Mouse (Mus musculus): ENCODE measurements around the gene Timm9.
A peak's percentile ranks its signal among the peaks of the same experiment; 100 is the strongest.
"Not testable (repeated sequence)": the region's sequence is repeated elsewhere in the genome, so short reads cannot be mapped to it uniquely, and the experiment has no call there.

The Timm9 gene

DNA sequence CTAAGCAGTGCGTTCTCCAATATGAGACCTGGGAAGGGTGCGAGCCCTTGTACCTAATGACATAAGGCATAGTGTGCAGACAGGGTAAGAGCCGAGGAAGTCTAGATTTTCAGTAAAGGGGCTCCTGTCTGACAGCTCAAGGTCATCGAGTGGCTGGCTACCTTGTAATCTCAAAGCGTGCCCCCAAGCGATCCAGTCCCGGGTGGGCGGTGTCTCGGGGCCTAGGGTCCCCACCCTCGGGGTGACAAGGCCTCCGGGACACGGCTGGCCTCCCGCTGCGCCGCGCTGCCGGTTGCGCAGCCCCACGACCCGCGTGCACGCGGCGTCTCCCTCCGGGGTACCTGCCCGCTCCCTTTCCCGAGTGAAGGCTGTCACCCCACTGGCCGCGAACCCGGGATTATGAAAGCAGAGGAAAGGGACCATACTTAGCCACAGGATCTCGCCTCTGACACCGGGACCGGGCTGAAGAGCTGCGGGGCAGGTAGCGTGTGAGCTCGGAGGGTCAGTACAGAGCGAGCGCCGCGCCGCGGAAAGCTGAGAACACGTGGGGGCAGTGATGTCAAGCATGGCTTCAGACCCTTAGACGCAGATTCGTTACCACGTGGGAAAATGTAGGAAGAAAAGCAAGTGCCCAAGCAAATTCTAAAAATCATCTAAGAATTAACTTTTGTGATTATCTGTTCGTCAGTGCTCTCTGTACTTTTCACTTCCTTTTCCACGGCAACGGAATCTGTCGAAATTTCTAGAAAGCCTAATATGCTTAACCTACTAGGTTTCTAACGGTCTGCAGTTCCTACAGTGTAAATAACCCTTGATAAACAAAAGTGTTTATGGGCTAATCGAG lies at the start of gene Timm9, which contains the start of gene 2700049A03Rik:
TSS of gene Timm9 (minus strand) at position 555 of the 844 bp plus-strand sequence.
TSS of gene 2700049A03Rik (plus strand) at position 719 of the 844 bp plus-strand sequence.
- DNase-seq: peak; percentile 81

DNA sequence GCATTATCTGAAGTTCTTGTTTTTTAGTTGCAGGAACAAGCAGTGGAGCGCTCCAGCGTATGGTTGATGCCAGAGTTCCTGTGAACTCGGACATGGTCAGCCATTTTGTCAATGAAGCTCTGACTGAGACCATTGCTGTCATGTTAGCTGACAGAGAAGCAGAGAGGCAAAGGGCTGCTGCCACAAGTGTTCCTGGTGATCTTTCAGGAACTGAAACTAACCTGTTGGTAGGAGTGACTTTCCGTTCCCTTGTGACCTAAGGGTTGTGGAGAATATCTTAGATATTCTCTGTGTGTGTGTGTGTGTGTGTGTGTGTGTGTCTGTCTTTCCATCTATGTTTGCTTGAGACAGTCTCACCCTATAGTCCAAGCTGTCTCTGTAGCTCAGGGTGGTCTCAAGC lies 47.9 kb upstream of the Timm9 start:
- no peak for DNase-seq

DNA sequence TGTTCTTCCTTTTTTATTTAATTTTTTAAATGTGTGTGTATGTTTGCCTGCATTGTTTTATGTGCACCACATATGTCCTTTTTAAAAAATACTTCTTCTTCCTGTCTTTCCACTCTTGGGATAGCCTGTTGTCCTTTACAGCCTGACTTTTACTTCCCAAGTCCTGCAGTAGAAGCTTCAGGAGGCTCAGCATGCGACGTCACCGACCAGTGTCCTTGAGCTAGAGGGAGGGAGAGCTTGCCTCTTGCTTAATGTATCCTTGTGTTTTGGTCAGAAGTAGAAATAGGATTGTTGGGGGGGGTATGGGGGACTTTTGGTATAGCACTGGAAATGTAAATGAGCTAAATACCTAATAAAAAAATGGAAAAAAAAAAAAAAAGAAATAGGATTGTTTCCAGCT lies 47.3 kb upstream of the Timm9 start:
- no peak for DNase-seq

DNA sequence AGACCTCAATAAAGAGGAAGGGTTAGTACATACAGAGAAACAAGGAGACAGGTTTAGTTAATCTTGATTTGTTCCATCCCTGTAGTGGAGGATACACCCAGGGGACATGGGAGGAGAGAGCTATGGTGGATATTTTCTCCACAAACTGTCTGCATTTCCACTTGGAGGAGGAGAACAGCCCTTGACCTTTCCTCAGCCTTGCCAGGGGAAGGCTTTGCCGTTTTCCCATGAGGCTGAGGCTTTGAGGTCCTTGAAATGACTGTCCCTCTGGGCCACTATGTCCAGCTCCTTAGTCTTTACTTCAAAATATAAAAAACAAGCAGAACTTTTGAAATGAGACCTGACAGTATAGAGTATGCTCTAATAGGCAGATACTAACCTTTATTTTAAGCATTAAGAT lies 33.4 kb upstream of the Timm9 start:
- no peak for DNase-seq

DNA sequence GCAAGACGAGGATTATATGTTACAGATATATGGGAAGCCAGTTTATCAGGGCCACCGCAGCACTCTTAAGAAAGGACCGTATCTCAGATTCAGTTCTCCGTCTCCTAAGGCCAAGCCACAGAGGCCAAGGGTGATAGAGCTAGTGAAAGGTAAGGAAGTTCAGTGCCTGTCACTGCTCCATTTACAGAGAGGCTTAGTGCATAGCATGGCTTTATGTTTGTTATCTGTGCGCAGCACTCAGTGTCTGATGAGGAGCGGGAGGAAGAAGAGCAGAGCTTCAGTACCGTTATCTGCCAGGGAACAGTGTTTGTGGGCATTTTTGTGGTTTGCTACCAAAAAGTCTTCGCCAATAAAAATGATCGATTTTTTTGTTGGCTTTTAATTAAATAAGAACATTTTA lies 27.9 kb upstream of the Timm9 start:
- DNase-seq: no peak

DNA sequence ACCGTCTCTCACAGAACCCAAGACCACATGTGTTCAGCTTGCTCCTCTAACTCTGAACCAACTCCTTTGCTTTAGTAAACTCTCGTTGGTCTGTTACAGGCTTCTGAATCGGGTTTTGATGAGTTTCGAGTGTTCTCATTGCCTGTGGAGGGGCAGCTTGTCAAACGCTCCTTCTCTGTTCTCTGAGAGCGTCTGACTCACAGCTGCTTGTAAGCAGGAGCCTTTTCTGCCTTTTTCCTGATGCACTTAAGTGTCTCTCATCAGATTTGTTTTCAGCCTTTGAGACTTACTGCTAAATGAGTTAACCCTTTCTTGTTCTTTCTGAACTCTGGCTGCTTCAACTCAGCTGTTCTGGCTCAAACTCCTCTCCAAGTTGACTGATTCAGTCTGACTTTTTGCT lies 21.5 kb upstream of the Timm9 start:
- DNase-seq: no peak

DNA sequence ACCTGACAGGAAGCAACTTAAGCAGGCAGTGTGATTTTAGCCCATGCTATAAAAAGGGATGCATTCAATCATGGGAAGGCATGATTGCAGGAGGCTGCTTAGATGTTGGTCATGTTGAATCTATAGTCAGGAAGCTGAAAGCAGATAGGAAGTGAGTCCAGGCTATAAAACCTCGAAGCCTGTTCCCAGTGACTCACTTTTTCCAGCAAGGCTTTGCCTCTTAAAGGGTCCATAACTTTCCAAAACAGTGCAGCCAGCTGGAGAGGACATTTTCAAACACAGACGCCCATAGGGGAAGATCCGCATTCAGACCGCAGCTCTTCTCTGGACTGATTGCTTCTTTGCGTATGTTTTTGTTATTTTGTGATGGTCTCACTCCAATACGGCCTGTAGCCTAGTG lies 18.5 kb upstream of the Timm9 start:
- no peak for DNase-seq

DNA sequence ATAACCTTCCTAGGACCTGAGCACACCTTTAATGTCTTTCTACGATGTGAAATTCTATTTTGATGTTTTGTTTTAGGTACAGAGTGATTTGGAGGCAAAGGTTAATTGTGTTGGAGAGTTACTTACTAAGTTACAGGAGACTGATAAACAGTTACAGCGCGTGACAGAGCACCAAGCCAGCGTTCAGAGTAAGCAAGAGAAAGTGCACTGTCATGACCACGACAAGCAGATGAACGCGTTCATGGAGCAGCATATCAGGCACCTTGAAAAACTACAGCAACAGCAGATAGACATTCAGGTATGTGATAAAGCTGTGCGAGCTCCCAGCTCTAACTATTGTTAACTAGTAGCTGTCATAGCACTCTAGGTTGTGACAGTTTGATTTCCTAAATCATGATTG lies 13.7 kb upstream of the Timm9 start:
- DNase-seq: no peak

DNA sequence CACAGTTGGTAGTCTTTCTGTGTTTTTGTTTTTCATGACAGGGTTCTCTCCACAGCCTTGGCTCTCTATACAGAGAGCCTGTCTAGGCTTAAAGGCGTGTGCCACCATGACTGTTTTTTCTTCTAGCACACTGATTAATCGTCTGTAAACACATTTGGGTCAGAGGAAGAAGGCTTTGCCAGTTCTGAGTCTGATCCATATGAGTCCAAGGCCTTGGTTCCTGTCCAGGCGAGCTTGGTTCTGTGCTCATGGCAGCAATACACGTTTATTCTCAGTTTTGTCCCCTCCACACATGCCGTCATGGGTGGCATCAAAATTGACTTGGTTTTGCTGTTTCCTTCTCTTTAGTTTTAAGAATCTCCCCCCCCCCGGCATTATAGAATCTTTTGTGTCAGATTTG lies 13.0 kb upstream of the Timm9 start:
- DNase-seq: no peak

DNA sequence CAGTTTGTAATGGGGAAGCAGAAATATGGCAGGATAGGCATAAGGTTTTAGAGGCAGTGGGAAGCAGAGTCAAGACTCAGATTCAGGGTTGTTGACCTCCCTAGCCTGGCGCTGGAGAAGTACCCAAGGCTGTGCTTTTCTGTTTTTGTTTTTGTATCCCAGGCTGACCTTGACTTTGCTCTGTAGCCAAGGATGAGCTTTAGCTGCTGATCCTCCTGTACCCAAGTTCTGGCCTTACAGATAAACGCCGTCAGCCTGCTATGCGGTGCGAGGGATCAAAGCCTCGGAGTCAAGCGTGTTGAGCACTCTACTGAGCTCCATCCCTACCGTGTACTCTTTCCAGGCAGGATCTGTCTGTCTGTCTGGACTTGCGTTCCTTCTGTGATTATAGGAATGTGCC lies 12.3 kb upstream of the Timm9 start:
- no peak for DNase-seq

DNA sequence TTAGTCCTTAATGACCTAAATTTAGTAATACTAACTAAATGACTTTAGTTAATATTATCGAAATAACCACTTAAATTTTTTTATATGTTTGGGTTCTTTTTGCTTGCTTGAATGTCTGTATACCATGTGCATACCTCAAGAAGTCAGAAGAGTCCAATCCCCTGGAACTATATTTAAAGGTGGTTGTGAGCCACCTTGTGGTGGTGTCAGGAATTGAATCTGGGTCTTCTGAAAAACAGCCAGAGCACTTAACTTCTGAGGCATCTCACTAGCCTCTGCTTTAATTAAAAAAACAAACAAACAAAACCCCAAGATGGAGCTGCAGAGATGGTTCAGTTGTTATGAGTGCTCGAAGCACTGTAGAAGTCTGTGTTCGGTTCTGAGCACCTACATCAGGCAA lies 11.2 kb upstream of the Timm9 start:
- peak; percentile 26 for DNase-seq

DNA sequence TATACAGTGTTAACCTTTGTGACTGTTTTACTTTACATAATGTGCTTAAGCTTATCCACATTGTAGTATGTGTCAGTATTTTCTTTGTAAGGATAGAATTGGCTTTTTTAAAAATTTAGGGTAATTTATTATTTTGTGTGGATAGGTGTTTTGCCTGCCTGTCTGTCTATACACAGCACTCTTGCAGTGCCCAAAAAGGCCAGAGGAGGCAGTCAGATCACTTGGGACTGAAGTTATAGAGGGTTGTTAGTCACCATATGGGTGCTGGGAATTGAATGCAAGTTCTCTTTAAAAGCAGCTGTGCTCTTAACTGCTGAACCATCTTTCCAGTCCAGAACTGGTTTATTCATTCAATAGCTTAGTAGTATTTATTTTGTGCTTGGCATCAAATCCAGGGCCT lies 4.7 kb upstream of the Timm9 start:
- DNase-seq: no peak

DNA sequence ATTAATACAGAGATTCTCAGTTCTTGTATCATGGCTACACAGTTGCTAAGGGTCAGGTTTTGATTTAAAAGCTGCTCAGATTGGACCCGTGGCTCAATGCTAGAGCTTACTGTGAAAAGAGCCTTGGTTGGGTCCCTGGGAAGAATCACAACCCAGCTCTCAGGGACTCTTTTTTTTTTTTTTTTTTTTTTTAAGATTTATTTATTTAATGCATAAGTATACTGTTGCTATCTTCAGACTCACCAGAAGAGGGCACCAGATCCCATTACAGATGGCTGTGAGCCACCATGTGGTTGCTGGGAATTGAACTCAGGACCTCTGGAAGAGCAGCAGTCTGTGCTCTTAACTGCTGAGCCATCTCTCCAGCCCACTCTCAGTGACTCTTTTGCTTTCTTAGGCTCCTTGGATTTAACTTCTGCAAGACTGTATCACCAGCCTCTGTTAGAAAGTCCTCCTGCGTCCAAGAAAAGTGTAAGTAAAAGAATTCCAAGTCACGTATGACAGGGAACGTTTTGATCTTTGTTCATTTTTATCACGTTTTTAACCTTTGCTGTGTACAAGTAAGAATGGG lies 2.9 kb upstream of the Timm9 start:
- no peak for DNase-seq

DNA sequence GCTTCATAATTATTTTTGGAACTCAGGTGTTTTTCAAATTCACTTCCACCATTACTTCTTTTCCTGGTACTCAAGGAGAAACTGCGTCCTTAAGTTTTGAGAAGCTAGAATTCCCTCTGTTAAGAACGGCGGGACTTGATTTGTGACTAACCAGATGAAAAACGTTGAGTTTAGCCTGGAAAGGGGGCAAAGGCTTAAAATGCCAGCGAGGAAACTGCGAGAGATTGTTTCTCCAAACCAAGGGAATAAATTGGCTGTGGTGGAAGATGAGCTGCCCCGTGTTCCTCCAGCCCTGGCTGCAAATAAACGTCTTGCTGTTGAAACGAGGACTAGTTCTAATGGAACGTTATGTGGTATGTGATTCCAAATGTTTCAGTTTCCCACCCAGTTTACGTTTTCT lies 1.2 kb upstream of the Timm9 start:
- no peak for DNase-seq

DNA sequence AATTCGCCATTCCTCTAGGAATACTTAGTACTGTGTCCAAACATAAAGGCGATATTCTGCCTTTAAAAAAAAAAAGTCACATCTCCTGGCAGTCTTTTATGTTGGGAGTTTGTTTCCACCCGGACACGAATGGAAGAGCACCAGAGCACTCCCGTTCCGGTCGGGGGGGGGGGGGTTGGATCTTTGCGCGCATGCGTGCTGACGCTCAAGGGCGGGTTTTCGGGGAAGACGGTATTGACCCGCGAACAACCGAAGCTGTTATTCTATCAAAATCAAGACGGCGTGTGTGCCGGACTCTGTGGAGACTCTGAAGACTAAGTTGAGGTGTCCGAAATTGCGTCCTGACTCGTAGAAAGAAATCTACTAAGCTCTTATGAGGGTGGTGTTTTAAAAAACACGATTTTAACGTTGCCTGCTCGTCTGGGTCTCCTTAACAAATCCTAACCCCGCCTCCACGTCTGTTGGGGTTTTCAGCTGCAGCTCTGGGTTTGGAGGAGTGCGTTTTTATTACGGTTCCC lies 549 bp upstream of the Timm9 start:
- peak; percentile 75 for DNase-seq

DNA sequence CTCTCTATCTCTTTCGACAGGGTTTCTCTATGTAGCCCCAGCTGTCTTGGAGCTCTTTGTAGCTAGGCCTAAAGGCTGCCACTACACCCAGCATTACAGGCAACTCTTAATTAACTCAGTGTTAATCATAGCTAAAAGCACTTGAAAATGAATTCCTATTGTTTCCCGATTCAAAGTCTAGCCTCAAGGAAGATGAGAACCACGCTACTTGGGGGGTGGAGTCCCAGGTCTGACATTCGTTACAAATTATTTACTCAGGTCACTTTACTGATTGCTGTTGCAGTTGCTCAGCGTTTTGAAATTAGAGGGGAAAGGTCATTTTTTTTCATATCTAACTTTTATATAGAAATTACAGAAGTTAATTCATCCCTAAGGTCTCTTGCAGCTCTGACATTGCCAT lies 903 bp downstream of the Timm9 start:
- no peak for DNase-seq

DNA sequence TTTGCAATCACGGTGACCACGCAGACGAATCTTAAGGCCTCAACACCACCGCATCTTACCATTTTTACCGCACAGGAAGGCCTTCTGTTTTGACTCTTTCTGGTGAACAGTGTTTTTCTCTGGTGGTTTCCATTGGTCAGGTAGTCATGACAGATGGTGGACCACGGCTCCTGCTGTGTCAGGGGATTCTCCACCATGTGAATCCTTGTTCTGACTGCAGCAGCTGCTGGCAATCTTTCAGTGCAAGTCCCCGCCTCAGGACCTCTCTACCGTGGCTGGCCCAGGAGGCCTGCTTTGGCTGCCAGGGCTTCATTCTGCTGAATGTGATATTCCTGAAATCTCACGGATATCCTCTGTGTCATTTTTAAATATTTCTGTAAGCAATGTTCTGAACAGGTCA lies 13.2 kb downstream of the Timm9 start:
- DNase-seq: no peak

DNA sequence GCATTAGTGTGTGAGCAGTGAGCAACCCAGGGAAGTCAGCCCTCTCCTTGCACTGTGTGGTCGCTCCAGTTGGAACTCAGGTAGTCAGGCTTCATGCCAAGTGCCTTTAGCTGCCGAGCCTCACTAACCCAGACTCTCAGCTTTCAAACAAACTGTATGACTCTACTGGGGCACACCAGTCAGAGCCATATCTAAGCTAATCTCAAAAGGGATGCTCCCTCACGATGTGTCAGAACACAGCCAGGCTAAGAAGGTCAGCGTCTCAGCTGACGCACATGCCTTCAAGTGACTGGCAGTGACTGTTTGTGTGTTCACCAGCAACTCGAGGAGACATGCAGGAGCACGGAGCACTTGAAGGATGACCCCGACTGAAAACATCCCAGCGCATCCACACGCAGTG lies 13.8 kb downstream of the Timm9 start:
- no peak for DNase-seq

DNA sequence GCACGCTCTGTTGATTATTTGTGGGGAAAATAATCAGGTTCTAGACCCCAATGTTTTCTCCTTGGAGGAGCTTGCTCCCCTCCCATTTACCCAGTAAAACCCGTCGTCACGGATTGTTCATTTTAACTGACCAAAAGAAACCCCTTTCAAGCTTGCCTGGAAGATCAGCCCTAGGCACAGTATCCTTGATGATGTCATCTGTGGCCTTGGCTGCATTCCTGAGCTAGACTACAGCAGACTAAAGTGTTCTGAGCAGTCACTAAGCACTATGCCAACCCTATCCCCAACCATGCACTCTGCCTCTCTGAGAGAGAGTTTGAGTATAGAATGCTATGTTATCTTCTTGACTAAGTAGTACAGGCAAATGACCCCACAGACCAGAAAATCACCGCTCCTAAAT lies 20.1 kb downstream of the Timm9 start:
- no peak for DNase-seq

DNA sequence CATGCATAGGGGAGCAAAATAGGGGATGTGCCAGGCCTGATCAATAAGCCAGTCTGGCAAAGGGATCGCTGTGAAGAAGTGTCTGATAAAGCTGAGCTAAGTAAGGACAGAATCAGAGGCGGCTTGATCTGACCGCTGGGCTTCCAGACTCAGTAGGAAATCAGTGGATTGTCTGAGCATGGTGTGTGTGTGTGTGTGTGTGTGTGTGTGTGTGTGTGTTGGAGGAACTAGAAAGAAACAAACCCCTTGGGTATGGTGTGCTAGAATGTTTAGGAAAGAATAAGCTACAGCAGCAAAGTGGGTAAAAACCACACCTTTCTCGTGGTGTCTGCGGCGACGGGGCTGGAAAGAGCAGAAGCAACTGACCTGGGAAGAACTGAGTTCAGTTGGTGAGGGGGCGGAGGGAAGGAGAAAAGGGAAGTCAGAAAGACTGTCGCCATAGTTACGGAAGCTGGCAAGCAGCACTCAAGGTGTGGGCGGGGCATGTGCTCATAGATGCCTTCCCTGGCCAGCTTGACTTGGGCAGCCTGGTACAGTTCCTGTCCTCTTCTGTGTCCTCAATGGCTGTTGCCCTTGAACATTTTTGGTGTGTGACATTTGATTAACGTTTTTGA lies 22.7 kb downstream of the Timm9 start:
- peak; percentile 78 for DNase-seq

DNA sequence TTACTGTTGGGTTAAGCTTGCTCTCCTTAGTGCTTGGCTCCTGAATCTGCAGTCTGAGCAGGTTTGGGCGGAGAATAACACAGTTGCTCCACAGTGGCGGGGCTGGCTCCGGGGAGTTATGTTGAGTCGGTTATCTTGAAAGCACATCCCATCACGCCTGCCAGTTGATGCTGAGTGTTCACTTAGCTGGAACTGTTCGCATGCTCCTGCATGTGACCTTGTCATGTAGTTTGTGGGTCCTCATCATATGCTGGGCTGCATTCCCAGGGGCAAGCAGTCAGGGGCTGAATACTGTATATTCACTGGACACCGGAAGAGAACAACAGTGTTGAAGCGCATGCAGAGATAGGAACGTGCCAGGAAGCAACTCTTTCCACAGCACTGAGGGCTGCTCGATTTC lies 23.4 kb downstream of the Timm9 start:
- no peak for DNase-seq

DNA sequence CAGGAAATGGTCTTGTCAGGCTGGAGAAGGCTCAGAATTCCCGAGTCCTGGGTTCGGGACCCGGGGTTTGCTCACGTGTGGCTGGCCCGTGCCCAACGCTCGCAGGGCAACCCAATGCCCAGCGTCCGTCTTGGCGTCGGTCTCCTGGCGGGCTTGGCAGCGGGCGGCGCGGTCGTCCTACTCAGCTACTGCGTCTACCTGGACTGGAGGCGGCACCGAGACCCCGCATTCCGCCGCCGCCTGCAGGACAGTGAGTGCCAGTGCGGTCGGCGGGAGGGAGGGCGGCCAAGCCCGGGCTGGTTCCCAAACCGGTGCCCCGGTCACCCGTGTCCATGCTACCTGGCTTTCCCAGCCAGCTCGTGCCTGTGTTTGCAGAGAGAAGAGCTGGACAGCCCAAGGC lies 25.2 kb downstream of the Timm9 start, which contains the start of gene Tomm20l:
TSS of gene Tomm20l (plus strand) at position 98 of the 400 bp plus-strand sequence.
- no peak for DNase-seq

DNA sequence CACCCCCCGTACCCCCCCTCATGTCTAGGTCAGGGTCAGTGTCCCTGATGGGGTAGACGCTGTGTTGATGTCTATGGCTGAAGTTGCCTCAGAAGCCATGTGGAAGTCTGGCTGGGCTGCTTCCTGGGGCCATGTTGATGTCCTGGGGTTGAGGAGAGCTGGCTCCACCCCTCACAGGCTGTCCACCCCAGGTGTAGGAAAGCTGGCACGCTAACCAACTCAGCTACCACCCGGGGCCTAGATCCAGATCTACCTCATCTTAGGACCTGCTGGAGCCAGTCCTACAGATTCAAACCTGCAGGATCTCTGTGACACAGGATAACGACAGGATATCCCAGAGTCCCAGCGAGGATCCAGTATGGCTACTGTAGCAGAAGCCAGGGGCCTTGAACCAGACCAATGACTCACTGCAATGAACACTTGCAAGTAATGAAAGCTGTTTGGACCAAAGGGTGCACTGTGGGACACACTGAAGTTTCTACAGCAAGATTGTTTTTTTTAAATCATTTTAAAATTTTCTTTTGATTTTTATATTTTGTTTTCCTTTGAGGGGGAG lies 29.2 kb downstream of the Timm9 start:
- no peak for DNase-seq

DNA sequence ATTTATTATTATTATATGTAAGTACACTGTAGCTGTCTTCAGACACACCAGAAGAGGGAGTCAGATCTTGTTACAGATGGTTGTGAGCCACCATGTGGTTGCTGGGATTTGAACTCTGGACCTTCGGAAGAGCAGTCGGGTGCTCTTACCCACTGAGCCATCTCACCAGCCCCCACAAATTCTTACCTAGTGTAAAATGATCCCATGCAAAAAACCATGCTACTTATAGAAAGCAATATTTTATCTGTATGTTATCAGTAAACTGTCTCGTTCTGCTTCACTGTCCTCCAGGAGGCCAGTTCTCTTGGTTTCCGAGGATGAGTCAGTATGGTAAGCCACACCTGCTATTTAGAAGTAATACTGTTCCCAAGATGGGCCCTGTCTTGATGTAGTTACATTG lies 32.2 kb downstream of the Timm9 start:
- DNase-seq: not testable (repeated sequence)
